ENCODE assay signal across 28 mouse cellular contexts in genomic region chr6:18360955-18361354, GRCm38 (mm10).
DNase-seq lines count a peak whose midpoint lies in the region; ATAC-seq and TF ChIP-seq lines count a peak whose summit lies in the region.
"Had no signal": no experiment of that assay in that cellular context is flagged by ENCODE, and none has a peak within 500 bp of the region (broad histone marks: within the 10 kb centered on the region; RNA-seq: fewer than 3 reads in every experiment).

No protein-coding gene starts in this region.

- no peak overlapping the region for H3K4me3 ChIP-seq in kidney, postnatal 0 days (replicated peaks; ENCODE audit: low read depth, low read length)
- no peak overlapping the region for H3K4me3 ChIP-seq in lung, postnatal 0 days (ENCODE audit: low read depth, low read length)
- no peak overlapping the region for H3K4me3 ChIP-seq in lung, adult 2 months (replicated peaks; ENCODE audit: extremely low read depth, low read depth, low read length)
- no peak overlapping the region for H3K4me3 ChIP-seq in MEL (ENCODE audit: control insufficient read depth in 1 of 2, insufficient read depth in 1 of 2, low read depth in 2 of 2, low read length in 2 of 2)
- no peak overlapping the region for H3K4me3 ChIP-seq in stomach, postnatal 0 days (ENCODE audit: low read depth, low read length)
- H3K4me3 ChIP-seq: embryonic facial prominence, embryonic 12.5 days; heart, adult 2 months; heart, embryonic 12.5 days; liver, embryonic 15.5 days; midbrain, embryonic 15.5 days had no signal

- TF ChIP-seq CTCF in kidney, postnatal 0 days (IDR thresholded peaks at IDR 0.05; ENCODE audit: low read depth): peak; percentile 40
- TF ChIP-seq CTCF in lung, postnatal 0 days (IDR thresholded peaks at IDR 0.05): peak; percentile 13; the same call in 1 of the 2 replicates
- no peak for TF ChIP-seq CTCF in lung, adult 2 months (IDR thresholded peaks at IDR 0.05; ENCODE audit: insufficient read depth, low read length)
- peak in 1 of 3 experiments; percentile 30; a peak in 3 of 6 replicates for TF ChIP-seq CTCF in MEL (IDR thresholded peaks at IDR 0.05 in 2 of 3, conservative IDR thresholded peaks at IDR 0.05 in 1 of 3; ENCODE audit: control insufficient read depth in 1 of 3, insufficient read depth in 1 of 3, low read depth in 2 of 3, low read length in 3 of 3, poor library complexity in 1 of 3, severe bottlenecking in 1 of 3)
- peak; percentile 34; the same call in 1 of the 2 replicates for TF ChIP-seq CTCF in stomach, postnatal 0 days (IDR thresholded peaks at IDR 0.05; ENCODE audit: low read depth)

- no peaks in the 10 kb centered on the region for H3K9me3 ChIP-seq in kidney, postnatal 0 days (replicated peaks; ENCODE audit: low read length)
- no peaks in the 10 kb centered on the region for H3K9me3 ChIP-seq in lung, postnatal 0 days (ENCODE audit: low read length)
- no peaks in the 10 kb centered on the region for H3K9me3 ChIP-seq in MEL (replicated peaks; ENCODE audit: insufficient read depth, low read length)
- H3K9me3 ChIP-seq in stomach, postnatal 0 days (ENCODE audit: control insufficient read depth, low read length): no peaks in the 10 kb centered on the region
- H3K9me3 ChIP-seq: embryonic facial prominence, embryonic 12.5 days; heart, embryonic 12.5 days; liver, embryonic 15.5 days; midbrain, embryonic 15.5 days had no signal

- DNase-seq in kidney, postnatal 0 days (ENCODE audit: low spot score): no peak
- DNase-seq in kidney, postnatal 4 days: no peak
- DNase-seq in lung, postnatal 0 days (ENCODE audit: low spot score): no peak
- no peak for DNase-seq in lung, adult 2 months
- peak; percentile 20 for DNase-seq in MEL (ENCODE audit: low read depth, low spot score)
- DNase-seq in stomach, postnatal 0 days (ENCODE audit: low spot score): no peak
- DNase-seq in adipocyte (ENCODE audit: low spot score): no peak
- DNase-seq: adrenal gland, postnatal 14 days; B cell, adult 2 months; cerebellum, adult 11 months; cerebellum, adult 9-10 months; cerebellum, postnatal 36 days; embryo, embryonic 11 days; heart, adult 2 months; heart, postnatal 4 days; kidney, adult 2 months; kidney, postnatal 14 days; lung, postnatal 10 days; right cerebral cortex, adult 18-20 months; right cerebral cortex, postnatal 4 days; thymus, postnatal 4 days had no signal

- H3K36me3 ChIP-seq in kidney, postnatal 0 days (ENCODE audit: insufficient read depth, low read length): no peaks in the 10 kb centered on the region
- H3K36me3 ChIP-seq in lung, postnatal 0 days (ENCODE audit: insufficient read depth, low read length): no peaks in the 10 kb centered on the region
- H3K36me3 ChIP-seq in MEL (ENCODE audit: control insufficient read depth in 1 of 2, insufficient read depth in 2 of 2, low read length in 2 of 2): no peaks in the 10 kb centered on the region
- no peaks in the 10 kb centered on the region for H3K36me3 ChIP-seq in stomach, postnatal 0 days (ENCODE audit: control insufficient read depth, insufficient read depth, low read length)
- H3K36me3 ChIP-seq: embryonic facial prominence, embryonic 12.5 days; heart, embryonic 12.5 days; liver, embryonic 15.5 days; midbrain, embryonic 15.5 days had no signal

- peak; percentile 6 for TF ChIP-seq RAD21 in MEL (IDR thresholded peaks at IDR 0.05; ENCODE audit: low read depth, low read length)

- no peaks in the 10 kb centered on the region for H3K79me2 ChIP-seq in MEL (ENCODE audit: control insufficient read depth, insufficient read depth, low read length, poor library complexity)

- no peak overlapping the region for H3K9ac ChIP-seq in kidney, postnatal 0 days (ENCODE audit: low read depth, low read length)
- no peak overlapping the region for H3K9ac ChIP-seq in lung, postnatal 0 days (replicated peaks; ENCODE audit: low read depth)
- H3K9ac ChIP-seq in MEL (ENCODE audit: control insufficient read depth, low read depth, low read length, poor library complexity, severe bottlenecking): no peak overlapping the region
- H3K9ac ChIP-seq in stomach, postnatal 0 days (ENCODE audit: low read length): no peak overlapping the region
- H3K9ac ChIP-seq: embryonic facial prominence, embryonic 12.5 days; heart, embryonic 12.5 days; hindbrain, embryonic 14.5 days; liver, embryonic 15.5 days; midbrain, embryonic 15.5 days had no signal

- no peaks in the 10 kb centered on the region for H3K27me3 ChIP-seq in kidney, postnatal 0 days (ENCODE audit: insufficient read depth, low read length)
- no peaks in the 10 kb centered on the region for H3K27me3 ChIP-seq in lung, postnatal 0 days (replicated peaks; ENCODE audit: insufficient read depth, low read length)
- no peaks in the 10 kb centered on the region; a peak in 1 of 4 replicates for H3K27me3 ChIP-seq in MEL (ENCODE audit: control insufficient read depth in 1 of 2, insufficient read depth in 2 of 2, low read length in 2 of 2)
- no peaks in the 10 kb centered on the region for H3K27me3 ChIP-seq in stomach, postnatal 0 days (ENCODE audit: control insufficient read depth, insufficient read depth, low read length)
- H3K27me3 ChIP-seq: embryonic facial prominence, embryonic 12.5 days; heart, embryonic 12.5 days; liver, embryonic 15.5 days; midbrain, embryonic 15.5 days had no signal

- no peaks in the 10 kb centered on the region for H3K4me1 ChIP-seq in kidney, postnatal 0 days (replicated peaks; ENCODE audit: insufficient read depth, low read length)
- no peaks in the 10 kb centered on the region for H3K4me1 ChIP-seq in lung, postnatal 0 days (ENCODE audit: insufficient read depth, low read depth, low read length)
- H3K4me1 ChIP-seq in lung, adult 2 months (ENCODE audit: control insufficient read depth, insufficient read depth, low read length): no peaks in the 10 kb centered on the region
- H3K4me1 ChIP-seq in MEL (ENCODE audit: control insufficient read depth in 1 of 2, insufficient read depth in 2 of 2, low read length in 2 of 2): no peaks in the 10 kb centered on the region
- H3K4me1 ChIP-seq in stomach, postnatal 0 days (replicated peaks; ENCODE audit: control insufficient read depth, insufficient read depth): no peaks in the 10 kb centered on the region
- H3K4me1 ChIP-seq: embryonic facial prominence, embryonic 12.5 days; liver, embryonic 15.5 days; midbrain, embryonic 15.5 days had no signal

- no peak overlapping the region for H3K4me2 ChIP-seq in kidney, postnatal 0 days (ENCODE audit: low read length)
- H3K4me2 ChIP-seq in lung, postnatal 0 days (replicated peaks; ENCODE audit: low read depth, low read length): no peak overlapping the region
- H3K4me2 ChIP-seq in stomach, postnatal 0 days (replicated peaks; ENCODE audit: low read depth): no peak overlapping the region
- H3K4me2 ChIP-seq: embryonic facial prominence, embryonic 12.5 days; heart, embryonic 12.5 days; hindbrain, embryonic 14.5 days; liver, embryonic 15.5 days; midbrain, embryonic 15.5 days had no signal

- no peak for TF ChIP-seq POLR2A in lung, adult 2 months (IDR thresholded peaks at IDR 0.05; ENCODE audit: borderline replicate concordance, extremely low read depth, low read depth, low read length)
- no peak for TF ChIP-seq POLR2A in MEL (IDR thresholded peaks at IDR 0.05; ENCODE audit: control insufficient read depth in 1 of 2, insufficient read depth in 1 of 2, low read depth in 1 of 2, low read length in 2 of 2, poor library complexity in 1 of 2)

- no peak for TF ChIP-seq EP300 in lung, postnatal 0 days (IDR thresholded peaks at IDR 0.05)
- no peak for TF ChIP-seq EP300 in MEL (IDR thresholded peaks at IDR 0.05; ENCODE audit: low read depth in 1 of 2, low read length in 2 of 2)
- TF ChIP-seq EP300 in stomach, postnatal 0 days (optimal IDR thresholded peaks at IDR 0.05): no peak

- no peak overlapping the region for H3K27ac ChIP-seq in kidney, postnatal 0 days
- no peak overlapping the region for H3K27ac ChIP-seq in lung, postnatal 0 days (ENCODE audit: low read length)
- no peak overlapping the region for H3K27ac ChIP-seq in MEL (ENCODE audit: control insufficient read depth, low read depth, low read length)
- no peak overlapping the region for H3K27ac ChIP-seq in stomach, postnatal 0 days (replicated peaks)
- H3K27ac ChIP-seq: embryonic facial prominence, embryonic 12.5 days; heart, adult 2 months; hindbrain, embryonic 14.5 days; liver, embryonic 15.5 days; midbrain, embryonic 15.5 days had no signal

- no peak for ATAC-seq in kidney, postnatal 0 days (replicated peaks; ENCODE audit: low FRiP score, low read depth)
- ATAC-seq in lung, postnatal 0 days: no peak
- ATAC-seq in stomach, postnatal 0 days (ENCODE audit: low FRiP score, low TSS enrichment): no peak
- ATAC-seq: forebrain, embryonic 14.5 days; inflammation-experienced regulatory T-cells, adult 6 months; midbrain, embryonic 15.5 days had no signal

TF ChIP-seq in MEL, 35 proteins besides CTCF, POLR2A, EP300 and RAD21:
- TF ChIP-seq E2F4 (IDR thresholded peaks at IDR 0.05; ENCODE audit: borderline replicate concordance, low read depth, low read length) (no peak), MAZ (IDR thresholded peaks at IDR 0.05; ENCODE audit: low read depth, low read length) (no peak), ZKSCAN1 (IDR thresholded peaks at IDR 0.05; ENCODE audit: low read depth, low read length) (no peak), POLR2AphosphoS2 (IDR thresholded peaks at IDR 0.05; ENCODE audit: low read length) (no peak), MYB (IDR thresholded peaks at IDR 0.05; ENCODE audit: low read depth, low read length) (no peak), ELF1 (IDR thresholded peaks at IDR 0.05; ENCODE audit: low read depth, low read length) (no peak), GABPA (IDR thresholded peaks at IDR 0.05; ENCODE audit: low read depth, low read length) (no peak), ZC3H11A (IDR thresholded peaks at IDR 0.05; ENCODE audit: low read depth, low read length) (no peak)
